In genomic region chr15:79326971-79327961, GRCm38 (mm10) we compare ENCODE assay signal across 7 mouse cellular contexts. TPM values are rescaled to one million over a fixed set of nuclear protein-coding genes. Genes with fewer than 3 reads are reported as not detected.
DNase-seq lines count a peak whose midpoint lies in the region; ATAC-seq and TF ChIP-seq lines count a peak whose summit lies in the region.

No protein-coding gene starts in this region.

- H3K79me2 ChIP-seq in C2C12 (ENCODE audit: control insufficient read depth, insufficient read depth), result peaks cover 43% of the 10 kb centered on the region

- no peaks in the 10 kb centered on the region for H3K9me3 ChIP-seq in ES-E14 (ENCODE audit: control insufficient read depth, insufficient read depth, low read depth, low read length)
- no peaks in the 10 kb centered on the region for H3K9me3 ChIP-seq in kidney, embryonic 15.5 days (replicated peaks)
- no peaks in the 10 kb centered on the region for H3K9me3 ChIP-seq in lung, embryonic 14.5 days (ENCODE audit: low read depth, low read length)

- peaks cover 2% of the 10 kb centered on the region for H3K36me3 ChIP-seq in C2C12 (ENCODE audit: control insufficient read depth, insufficient read depth)
- peaks cover 8% of the 10 kb centered on the region; the same call in 1 of the 2 replicates for H3K36me3 ChIP-seq in ES-E14 (ENCODE audit: control insufficient read depth, insufficient read depth, low read length, poor library complexity, severe bottlenecking)
- no peaks in the 10 kb centered on the region for H3K36me3 ChIP-seq in kidney, embryonic 15.5 days
- no peaks in the 10 kb centered on the region for H3K36me3 ChIP-seq in lung, embryonic 14.5 days (ENCODE audit: insufficient read depth)

- in situ Hi-C loops in ES-E14 (cut with MboI; ENCODE audit: low sequenced_read_pairs in 2 of 2, unreplicated experiment in 2 of 2), result no loop called here

- H3K4me1 ChIP-seq in ES-E14 (ENCODE audit: control insufficient read depth in 2 of 2, insufficient read depth in 2 of 2, low read length in 2 of 2, poor library complexity in 1 of 2), result peaks cover 2 to 18% of the 10 kb centered on the region in 2 experiments; a peak in 2 of 4 replicates
- H3K4me1 ChIP-seq in kidney, embryonic 15.5 days, result peaks cover 57% of the 10 kb centered on the region
- H3K4me1 ChIP-seq in lung, embryonic 14.5 days (ENCODE audit: insufficient read depth), result peaks cover 18% of the 10 kb centered on the region

- 13% methylated on average over 20 of the region's 20 CpGs for WGBS in kidney, embryonic 15.5 days
- WGBS in lung, embryonic 14.5 days, result 12% methylated on average over 20 of the region's 20 CpGs

- TF ChIP-seq CTCF in C2C12 (IDR thresholded peaks at IDR 0.05; ENCODE audit: control insufficient read depth, insufficient read depth, insufficient read length), result no peak
- TF ChIP-seq CTCF in lung, embryonic 14.5 days (IDR thresholded peaks at IDR 0.05; ENCODE audit: low read depth), result no peak

- peak overlapping the region; percentile 56 for H3ac ChIP-seq in C2C12 (ENCODE audit: control insufficient read depth, insufficient read length, low read depth)

- DNase-seq in ES-E14 (ENCODE audit: low read depth, low spot score), result peak; percentile 50
- DNase-seq in cerebellum, adult 9-11 months, result peak; percentile 72
- peak; percentile 58 for DNase-seq in lung, embryonic 14.5 days

- no peaks in the 10 kb centered on the region for H3K27me3 ChIP-seq in C2C12 (ENCODE audit: control insufficient read depth, insufficient read depth, insufficient read length)
- H3K27me3 ChIP-seq in kidney, embryonic 15.5 days, result no peaks in the 10 kb centered on the region
- no peaks in the 10 kb centered on the region for H3K27me3 ChIP-seq in lung, embryonic 14.5 days (ENCODE audit: insufficient read depth, low read length)

- ATAC-seq in granulocyte monocyte progenitor cell, adult 5-6 weeks (replicated peaks; ENCODE audit: poor library complexity, severe bottlenecking), result peak; percentile 17
- ATAC-seq in kidney, embryonic 15.5 days (replicated peaks; ENCODE audit: low FRiP score), result peak; percentile 6; the same call in 1 of the 2 replicates
- peak; percentile 5 for ATAC-seq in lung, embryonic 14.5 days (ENCODE audit: insufficient read depth)
- ATAC-seq in neutrophil, adult 5-6 weeks (ENCODE audit: extremely low read depth, insufficient number of reproducible peaks, low FRiP score, poor library complexity, severe bottlenecking), result peak; percentile 28; the same call in 1 of the 2 replicates

- H3K9ac ChIP-seq in ES-E14 (ENCODE audit: insufficient read depth, low read depth, low read length, poor library complexity, severe bottlenecking), result peak overlapping the region; percentile 84
- H3K9ac ChIP-seq in kidney, embryonic 15.5 days, result peak overlapping the region; percentile 62
- peak overlapping the region; percentile 73 for H3K9ac ChIP-seq in lung, embryonic 14.5 days

- peak overlapping the region; percentile 85 for H3K27ac ChIP-seq in ES-E14 (ENCODE audit: insufficient read depth, low read depth, low read length, poor library complexity, severe bottlenecking)
- H3K27ac ChIP-seq in kidney, embryonic 15.5 days, result peak overlapping the region; percentile 94
- H3K27ac ChIP-seq in lung, embryonic 14.5 days (ENCODE audit: low read depth), result peak overlapping the region; percentile 96

- peak overlapping the region; percentile 88 for H3K4me2 ChIP-seq in kidney, embryonic 15.5 days
- peak overlapping the region; percentile 86 for H3K4me2 ChIP-seq in lung, embryonic 14.5 days

- H3K4me3 ChIP-seq in C2C12 (ENCODE audit: insufficient read depth, poor library complexity, severe bottlenecking) (peak overlapping the region; percentile 50), ES-E14 (ENCODE audit: insufficient read depth in 1 of 2, low read depth in 1 of 2, low read length in 2 of 2, poor library complexity in 1 of 2, severe bottlenecking in 1 of 2) (peak overlapping the region; percentile 72 to 89)
- peak overlapping the region; percentile 61 for H3K4me3 ChIP-seq in kidney, embryonic 15.5 days (replicated peaks)
- H3K4me3 ChIP-seq in lung, embryonic 14.5 days (ENCODE audit: low read depth, low read length), result peak overlapping the region; percentile 58

- H3K79me3 ChIP-seq in C2C12 (ENCODE audit: low read depth), result peaks cover 8% of the 10 kb centered on the region

TF ChIP-seq in C2C12, 6 proteins besides CTCF, POLR2A, EP300 and RAD21:
- TF ChIP-seq MYOG (IDR thresholded peaks at IDR 0.05; ENCODE audit: control insufficient read depth, extremely low read depth, insufficient read length), result no peak
- TF ChIP-seq FOSL1 (IDR thresholded peaks at IDR 0.05; ENCODE audit: insufficient read depth, low read length, poor library complexity, severe bottlenecking), result no peak
- no peak for TF ChIP-seq CEBPB (IDR thresholded peaks at IDR 0.05; ENCODE audit: low read depth)
- TF ChIP-seq MYOD1 (IDR thresholded peaks at IDR 0.05; ENCODE audit: control insufficient read depth, insufficient read length, low read depth), result no peak
- peak; percentile 83 for TF ChIP-seq MAX (IDR thresholded peaks at IDR 0.05)
- peak; percentile 76 for TF ChIP-seq USF1 (IDR thresholded peaks at IDR 0.05; ENCODE audit: low read depth)

TF ChIP-seq in ES-E14, 5 proteins besides CTCF, POLR2A, EP300 and RAD21:
- TF ChIP-seq ZC3H11A (IDR thresholded peaks at IDR 0.05; ENCODE audit: borderline replicate concordance, low read depth, low read length), result no peak
- TF ChIP-seq MAFK (IDR thresholded peaks at IDR 0.05; ENCODE audit: insufficient read depth, low read depth, low read length), result no peak
- no peak for TF ChIP-seq ZNF384 (IDR thresholded peaks at IDR 0.05; ENCODE audit: low read depth, low read length)
- no peak for TF ChIP-seq HCFC1 (IDR thresholded peaks at IDR 0.05; ENCODE audit: borderline replicate concordance, insufficient read depth, low read length)
- no peak for TF ChIP-seq CHD2 (IDR thresholded peaks at IDR 0.05; ENCODE audit: low read depth, low read length)

RNA-seq across cellular contexts. Expression of gene Pla2g6, which starts 0.9 kb away (rescaled TPM):
- polyA plus RNA-seq in C2C12 (2012; fragmentation: generic; extraction: Trizol), result 17.4 TPM
- total RNA-seq in ES-E14 (2012; rRNA removed), result 59.2 and 80.9 TPM in 2 replicates
- 15.3 and 20.4 TPM in 2 replicates for total RNA-seq in granulocyte monocyte progenitor cell, adult 5-6 weeks (2014; fragmentation: Nextera tagmentation)
- 9.2 and 13.0 TPM in 2 replicates for total RNA-seq in granulocyte monocyte progenitor cell, adult 5-6 weeks (2017)
- polyA plus RNA-seq in kidney, embryonic 15.5 days (2015; fragmentation: Nextera tagmentation; extraction: Ambion mirVana), result 16.9 and 17.7 TPM in 2 replicates
- 15.2 and 18.4 TPM in 2 replicates for polyA plus RNA-seq in lung, embryonic 14.5 days (2014; fragmentation: Nextera tagmentation; extraction: Ambion mirVana)
- 3.4 and 5.5 TPM in 2 replicates for total RNA-seq in neutrophil, adult 5-6 weeks (2017)

RNA-seq across cellular contexts. Expression of gene Maff, which starts 19.2 kb away (rescaled TPM):
- 24.8 TPM for polyA plus RNA-seq in C2C12 (2012; fragmentation: generic; extraction: Trizol)
- total RNA-seq in ES-E14 (2012; rRNA removed), result 9.7 and 13.2 TPM in 2 replicates
- total RNA-seq in granulocyte monocyte progenitor cell, adult 5-6 weeks (2014; fragmentation: Nextera tagmentation), result 0.41 TPM in 1 of 2 replicates, not detected in the other
- total RNA-seq in granulocyte monocyte progenitor cell, adult 5-6 weeks (2017), result 2.8 TPM in 2 replicates
- polyA plus RNA-seq in kidney, embryonic 15.5 days (2015; fragmentation: Nextera tagmentation; extraction: Ambion mirVana), result 3.8 and 4.4 TPM in 2 replicates
- polyA plus RNA-seq in lung, embryonic 14.5 days (2014; fragmentation: Nextera tagmentation; extraction: Ambion mirVana), result 3.3 and 4.3 TPM in 2 replicates
- 2.7 and 3.4 TPM in 2 replicates for total RNA-seq in neutrophil, adult 5-6 weeks (2017)

RNA-seq across cellular contexts. Expression of gene Baiap2l2, which starts 41.9 kb away (rescaled TPM):
- polyA plus RNA-seq in C2C12 (2012; fragmentation: generic; extraction: Trizol), result 1.2 TPM
- total RNA-seq in ES-E14 (2012; rRNA removed), result 0.13 and 0.58 TPM in 2 replicates
- total RNA-seq in granulocyte monocyte progenitor cell, adult 5-6 weeks (2014; fragmentation: Nextera tagmentation), result not detected in 2 replicates
- not detected in 2 replicates for total RNA-seq in granulocyte monocyte progenitor cell, adult 5-6 weeks (2017)
- polyA plus RNA-seq in kidney, embryonic 15.5 days (2015; fragmentation: Nextera tagmentation; extraction: Ambion mirVana), result 13.4 and 14.3 TPM in 2 replicates
- polyA plus RNA-seq in lung, embryonic 14.5 days (2014; fragmentation: Nextera tagmentation; extraction: Ambion mirVana), result 3.1 and 3.9 TPM in 2 replicates
- total RNA-seq in neutrophil, adult 5-6 weeks (2017), result not detected in 2 replicates

Comparison
In these comparisons a context has a peak if more than half of its experiments do, and no peak if none do; other contexts are left out.
1. Peak in every context shown above with its lines: DNase-seq, ATAC-seq, H3K4me3 ChIP-seq and H3K27ac ChIP-seq.